Mouse (Mus musculus) thymus, adult 2 months (tissue): ENCODE measurements around the gene Scn9a.

Source experiments
- CTCF ChIP-seq: fragments of 200-500 bp; IDR thresholded peaks from 2 replicates; pipeline ENCODE4 v1.5.1; 2012; ENCODE audit warnings: mild to moderate bottlenecking, control low read depth, low read length, moderate library complexity, borderline replicate concordance; ENCODE audit not compliant: control insufficient read depth, poor library complexity, insufficient read depth; ENCODE audit errors: extremely low read depth
- POLR2A ChIP-seq: fragments of 200-500 bp; IDR thresholded peaks from 2 replicates; pipeline ENCODE4 v1.6.1; 2012; ENCODE audit warnings: mild to moderate bottlenecking, low read length, control low read depth, moderate library complexity; ENCODE audit not compliant: control insufficient read depth, poor library complexity, insufficient read depth; ENCODE audit errors: extremely low read depth

GRCm38 (mm10) chr2:66661988-66662387 lies 27.2 kb upstream of the Scn9a start:
- TF ChIP-seq CTCF (no peak), POLR2A (no peak)
